17 mouse cellular contexts compared by ENCODE assay signal in the genomic region with DNA sequence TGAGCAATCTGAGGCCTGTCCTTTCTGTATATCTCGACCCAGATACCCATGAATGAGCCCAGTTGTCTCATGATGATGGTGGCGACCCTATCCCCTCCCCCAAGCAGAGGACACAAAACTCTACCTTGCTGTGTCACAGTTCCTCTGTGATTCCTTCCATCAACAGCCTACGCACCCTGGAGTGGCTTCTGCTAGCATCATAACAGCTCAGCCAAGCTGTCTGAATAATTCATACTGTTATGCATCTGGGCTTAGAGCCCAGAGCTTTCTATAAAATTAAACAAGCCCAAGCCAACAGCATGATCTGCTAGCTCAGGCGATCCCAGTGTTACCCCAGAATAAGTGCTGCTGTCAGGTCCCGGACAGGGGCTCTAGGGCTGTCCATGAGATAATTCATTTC.
DNase-seq lines count a peak whose midpoint lies in the region; ATAC-seq and TF ChIP-seq lines count a peak whose summit lies in the region.
"Had no signal": no experiment of that assay in that cellular context is flagged by ENCODE, and none has a peak within 500 bp of the region (broad histone marks: within the 10 kb centered on the region; RNA-seq: fewer than 3 reads in every experiment).

No protein-coding gene starts in this region.

- no peak overlapping the region for H3K4me2 ChIP-seq in kidney, postnatal 0 days (ENCODE audit: low read length)
- H3K4me2 ChIP-seq: embryonic facial prominence, embryonic 13.5 days; heart, embryonic 11.5 days; liver, embryonic 11.5 days had no signal

- TF ChIP-seq POLR2A in kidney, adult 2 months (IDR thresholded peaks at IDR 0.05; ENCODE audit: low read depth, low read length), result no peak
- no peak for TF ChIP-seq POLR2A in brain, embryonic 14.5 days (IDR thresholded peaks at IDR 0.05; ENCODE audit: borderline replicate concordance, extremely low read depth, insufficient read depth, insufficient read length, poor library complexity, severe bottlenecking)

- H3K9me3 ChIP-seq in kidney, postnatal 0 days (replicated peaks; ENCODE audit: low read length), result no peaks in the 10 kb centered on the region
- H3K9me3 ChIP-seq: embryonic facial prominence, embryonic 13.5 days had no signal

- intact Hi-C loops in left cerebral cortex, postnatal 36 days (cut with DNase I), result no loop called here

- no peak overlapping the region for H3K9ac ChIP-seq in kidney, postnatal 0 days (ENCODE audit: low read depth, low read length)
- H3K9ac ChIP-seq: embryonic facial prominence, embryonic 13.5 days had no signal

- ATAC-seq in kidney, postnatal 0 days (replicated peaks; ENCODE audit: low FRiP score, low read depth), result no peak
- ATAC-seq: CD4-positive, CD25-positive, alpha-beta regulatory T cell, adult 4 months; intestine, postnatal 0 days; lung, postnatal 0 days had no signal

- H3K36me3 ChIP-seq in kidney, postnatal 0 days (ENCODE audit: insufficient read depth, low read length), result no peaks in the 10 kb centered on the region
- H3K36me3 ChIP-seq in kidney, adult 2 months (ENCODE audit: control insufficient read depth, insufficient read depth, low read length), result no peaks in the 10 kb centered on the region
- H3K36me3 ChIP-seq: embryonic facial prominence, embryonic 13.5 days had no signal

- TF ChIP-seq CTCF in kidney, postnatal 0 days (IDR thresholded peaks at IDR 0.05; ENCODE audit: low read depth), result no peak
- no peak for TF ChIP-seq CTCF in kidney, adult 2 months (conservative IDR thresholded peaks at IDR 0.05; ENCODE audit: insufficient read depth, insufficient read length, low read depth, low read length)
- no peak for TF ChIP-seq CTCF in brain, embryonic 14.5 days (IDR thresholded peaks at IDR 0.05; ENCODE audit: borderline replicate concordance, extremely low read depth, insufficient read depth, insufficient read length)

- WGBS in kidney, postnatal 0 days, result 58% methylated on average over 5 of the region's 5 CpGs
- WGBS in kidney, adult 2 months, result 72% methylated on average over 5 of the region's 5 CpGs

- H3K4me1 ChIP-seq in kidney, postnatal 0 days (replicated peaks; ENCODE audit: insufficient read depth, low read length), result no peaks in the 10 kb centered on the region
- peaks cover 7% of the 10 kb centered on the region; the same call in 1 of the 2 replicates for H3K4me1 ChIP-seq in kidney, adult 2 months (ENCODE audit: control insufficient read depth, insufficient read depth, low read length)
- H3K4me1 ChIP-seq: embryonic facial prominence, embryonic 13.5 days had no signal

- DNase-seq in kidney, postnatal 0 days (ENCODE audit: low spot score), result peak; percentile 10
- DNase-seq in kidney, adult 2 months, result no peak
- DNase-seq in brain, embryonic 14.5 days (ENCODE audit: low read depth), result peak; percentile 37
- peak; percentile 39 to 74 for DNase-seq in frontal cortex, postnatal 36 days (ENCODE audit: low spot score in 2 of 2)
- peak; percentile 57 to 59 for DNase-seq in left cerebral cortex, postnatal 36 days (ENCODE audit: low spot score in 2 of 2)
- no peak for DNase-seq in cerebellum, postnatal 4 days (ENCODE audit: low spot score in 2 of 2)
- DNase-seq in cerebellum, adult 9-10 months, result no peak
- DNase-seq in c-Kit-positive CD71-positive TER-119-positive erythroid progenitor cells, embryonic 14.5 days (ENCODE audit: low spot score), result no peak
- DNase-seq: cerebellum, postnatal 10 days; kidney, postnatal 36 days had no signal

- H3K27me3 ChIP-seq in kidney, postnatal 0 days (ENCODE audit: insufficient read depth, low read length), result no peaks in the 10 kb centered on the region
- H3K27me3 ChIP-seq in kidney, adult 2 months (replicated peaks; ENCODE audit: control insufficient read depth, insufficient read depth, low read length), result no peaks in the 10 kb centered on the region
- H3K27me3 ChIP-seq: embryonic facial prominence, embryonic 13.5 days had no signal

- H3K4me3 ChIP-seq in kidney, postnatal 0 days (replicated peaks; ENCODE audit: low read depth, low read length), result no peak overlapping the region
- no peak overlapping the region for H3K4me3 ChIP-seq in kidney, adult 2 months (ENCODE audit: insufficient read depth, low read depth, low read length)
- H3K4me3 ChIP-seq: embryonic facial prominence, embryonic 13.5 days; myocyte had no signal

- no peak overlapping the region for H3K27ac ChIP-seq in kidney, postnatal 0 days
- no peak overlapping the region for H3K27ac ChIP-seq in kidney, adult 2 months (ENCODE audit: insufficient read depth, low read depth, low read length)
- H3K27ac ChIP-seq: embryonic facial prominence, embryonic 13.5 days had no signal

Comparison
In these comparisons a context has a peak if more than half of its experiments do, and no peak if none do; other contexts are left out.
1. DNase-seq: peak in kidney, postnatal 0 days (single experiment), brain, embryonic 14.5 days (single experiment), frontal cortex, postnatal 36 days (2 of 2) and left cerebral cortex, postnatal 36 days (2 of 2); none in kidney, adult 2 months (single experiment), cerebellum, postnatal 4 days (0 of 2), cerebellum, adult 9-10 months (single experiment) and c-Kit-positive CD71-positive TER-119-positive erythroid progenitor cells, embryonic 14.5 days (single experiment).